Mouse (Mus musculus) heart, postnatal 25 days (tissue): ENCODE data around the gene Rab20. TPM values are rescaled to one million over a fixed set of nuclear protein-coding genes. Genes with fewer than 3 reads are reported as not detected.
A peak's percentile ranks its signal among the peaks of the same experiment; 100 is the strongest.

Source experiments
- DNase-seq: peaks from one replicate; pipeline ENCODE4 v3.0.0; 2022; ENCODE audit warnings: low spot score
- intact Hi-C: fragments of 180-260 bp; cut with DNase I; formaldehyde crosslinking; loops from one replicate; pipeline ENCODE4 v1.15.1; 2025
- total RNA-seq, 2 experiments: library from RNA; stranded (reverse); gene quantifications; 2 replicates each; pipeline ENCODE4 v1.2.3; 2021

Gene Rab20
- total RNA-seq, 2 experiments from 2014 or later = 24.3 to 27.3 TPM

DNA sequence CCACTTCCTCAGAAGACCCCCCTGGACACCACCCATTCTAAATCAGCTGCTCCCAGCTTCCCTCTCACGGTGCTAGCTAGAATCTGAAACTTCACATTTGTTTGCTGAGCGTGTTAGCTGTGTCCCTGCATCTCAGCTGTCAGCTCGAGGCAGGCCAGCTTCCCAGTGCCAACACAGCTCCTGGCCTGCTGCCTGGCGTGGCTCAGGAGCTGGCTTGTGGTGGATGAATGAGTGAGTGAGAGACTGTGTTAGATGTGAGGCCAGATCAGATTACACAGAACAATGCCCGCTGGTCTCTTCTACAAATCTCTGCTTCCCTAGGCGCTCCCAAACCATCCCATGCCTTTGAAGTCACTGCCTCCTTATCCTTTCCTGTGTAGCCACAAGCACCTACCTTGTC is 59.3 kb downstream of the Rab20 start:
- DNase-seq = no peak
- intact Hi-C loops = no loop called here

DNA sequence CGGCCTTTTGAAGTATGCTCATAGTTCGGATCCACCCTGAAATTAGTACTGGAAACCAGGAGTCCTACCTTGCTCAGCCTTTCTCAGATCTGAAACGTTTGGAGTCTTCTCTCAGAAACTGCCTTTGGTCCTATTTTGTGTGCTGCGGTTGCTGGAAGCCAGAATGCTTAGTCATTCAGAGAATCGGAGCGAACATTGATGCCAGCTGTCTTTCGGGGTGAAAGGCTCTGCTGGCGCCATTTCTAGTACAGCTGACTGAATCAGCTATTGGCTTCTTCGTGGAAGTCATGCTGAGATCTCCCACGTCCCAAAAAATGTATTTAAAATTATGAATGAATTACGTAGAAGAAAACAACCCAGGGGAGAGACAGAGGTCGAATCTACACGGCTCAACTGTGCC is 60.7 kb downstream of the Rab20 start:
- intact Hi-C loops = no loop called here
- no peak for DNase-seq

DNA sequence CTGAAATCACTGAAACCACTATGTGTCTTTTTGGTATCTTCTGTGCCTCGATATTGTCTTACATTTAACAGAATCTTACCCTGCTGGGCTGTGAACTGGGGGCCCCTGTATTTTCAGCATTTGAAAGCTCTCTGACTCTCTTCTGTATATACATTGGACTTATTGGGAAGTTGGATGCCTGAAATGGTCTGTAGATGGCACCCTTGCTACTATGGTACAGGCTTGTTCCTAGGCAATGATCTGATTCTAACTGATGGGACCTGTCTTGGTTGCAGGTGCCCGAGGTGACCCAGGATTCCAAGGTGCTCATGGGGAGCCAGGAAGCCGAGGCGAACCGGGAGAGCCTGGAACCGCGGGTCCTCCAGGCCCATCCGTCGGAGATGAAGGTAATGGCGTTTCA is 63.4 kb downstream of the Rab20 start:
- intact Hi-C loops = no loop called here

DNA sequence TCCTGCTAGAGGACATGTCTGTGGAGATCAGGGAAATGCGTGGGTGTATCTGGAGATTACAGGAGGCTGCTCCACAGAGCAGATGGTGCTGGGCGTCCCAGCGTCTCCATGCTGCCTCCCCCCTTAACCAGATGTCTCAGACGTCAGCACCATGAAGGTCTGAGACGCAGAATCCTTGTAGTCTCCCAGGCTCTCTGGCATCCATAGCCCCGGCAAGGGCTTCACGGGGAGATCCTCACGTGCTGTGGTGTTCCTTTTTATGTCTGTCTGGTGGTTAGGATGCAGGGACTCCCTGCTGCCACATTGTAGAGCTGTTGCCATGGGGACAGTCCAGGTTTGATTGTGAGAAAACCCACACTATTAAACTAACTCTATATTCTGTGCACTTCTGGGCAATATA is 64.2 kb downstream of the Rab20 start:
- intact Hi-C loops = no loop called here
- DNase-seq = no peak

More for the DNA sequence above, 63.4 kb downstream of the Rab20 start:
- no peak for DNase-seq

DNA sequence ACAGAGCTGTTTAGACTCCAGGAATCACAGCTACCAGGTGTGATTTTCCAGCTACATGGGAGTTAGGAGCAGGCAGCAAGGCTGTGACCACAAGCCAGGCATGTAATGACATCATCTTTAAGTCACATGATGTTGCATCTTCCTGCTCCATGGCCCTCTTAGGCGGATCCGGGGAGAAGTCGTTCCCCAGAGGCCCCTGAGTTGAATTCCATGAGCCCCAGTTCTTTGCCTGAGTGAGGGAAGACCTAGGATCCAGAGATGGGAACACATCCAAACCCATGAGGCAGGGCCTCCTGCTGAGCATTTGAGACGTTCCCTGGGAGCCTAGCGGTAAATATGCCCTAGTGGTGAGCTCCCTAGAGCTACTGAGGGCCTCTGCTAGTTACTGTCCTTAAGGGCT is 66.1 kb downstream of the Rab20 start:
- intact Hi-C loops = no loop called here
- no peak for DNase-seq

DNA sequence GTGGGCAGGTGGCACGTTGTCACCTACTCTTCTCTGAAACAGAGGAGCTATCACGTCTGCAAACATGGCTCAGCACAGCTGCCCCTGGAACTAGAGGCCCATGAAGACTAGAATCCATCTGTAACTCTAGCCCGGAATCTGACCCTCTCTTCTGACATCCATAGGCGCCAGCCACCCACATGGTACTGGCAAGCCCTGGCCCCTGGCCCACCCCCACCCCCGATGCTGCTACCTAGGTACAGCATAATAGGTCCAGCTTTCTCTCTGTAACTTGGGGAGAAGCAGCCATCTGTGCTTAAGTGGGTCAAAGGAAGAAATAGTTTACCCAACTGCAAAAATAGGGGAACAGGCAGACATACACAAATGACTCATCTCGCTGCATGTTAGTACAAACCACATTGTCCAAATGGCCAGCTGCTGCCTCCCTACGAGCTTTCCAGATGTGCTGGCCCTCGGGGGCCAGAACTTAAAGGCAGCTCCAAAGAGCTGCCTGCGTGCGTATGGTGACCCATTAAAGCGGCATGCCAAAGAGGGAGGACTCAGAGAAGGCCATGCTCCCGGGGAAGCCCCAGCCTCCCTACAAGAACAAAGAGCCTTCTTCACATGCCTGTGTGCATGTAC is 66.9 kb downstream of the Rab20 start:
- intact Hi-C loops = no loop called here
- peak; percentile 59 for DNase-seq

DNA sequence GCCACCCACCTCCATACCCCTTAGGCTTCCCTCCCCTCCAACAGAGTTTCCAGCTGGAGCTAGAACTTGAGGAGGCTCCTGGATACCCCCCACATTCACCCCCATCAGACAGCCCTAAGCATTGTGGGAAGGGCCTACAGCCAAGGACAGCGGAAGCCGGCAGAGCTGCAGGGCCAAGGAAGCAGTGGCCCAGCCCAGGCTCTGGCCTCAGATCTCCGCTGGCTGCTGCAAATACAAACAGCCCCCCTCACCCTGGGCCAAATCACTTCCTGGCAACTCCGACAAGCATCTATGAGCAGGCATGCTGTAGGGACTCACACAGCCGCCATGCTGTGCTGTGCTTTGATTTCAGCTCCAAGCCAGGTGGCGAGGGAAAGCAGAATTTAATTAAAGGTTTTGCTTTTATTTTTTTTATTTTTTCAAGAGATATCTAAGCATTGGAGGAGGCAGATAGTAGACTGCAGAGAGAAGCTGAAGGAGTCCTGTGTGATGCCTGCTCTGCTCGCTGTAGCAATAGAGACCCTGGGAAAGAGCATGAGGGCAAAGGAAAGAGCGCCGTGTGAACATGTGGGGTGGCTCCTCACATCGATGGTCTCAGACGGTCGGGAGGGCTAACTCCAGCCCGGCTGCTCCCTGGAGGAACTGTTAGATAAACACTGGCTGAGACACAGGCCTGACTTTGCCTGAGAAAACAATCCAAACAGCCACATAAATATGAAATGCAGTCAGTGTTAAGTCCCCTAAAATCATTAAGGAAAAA is 72.6 kb downstream of the Rab20 start:
- intact Hi-C loops = no loop called here
- DNase-seq = peak; percentile 76

DNA sequence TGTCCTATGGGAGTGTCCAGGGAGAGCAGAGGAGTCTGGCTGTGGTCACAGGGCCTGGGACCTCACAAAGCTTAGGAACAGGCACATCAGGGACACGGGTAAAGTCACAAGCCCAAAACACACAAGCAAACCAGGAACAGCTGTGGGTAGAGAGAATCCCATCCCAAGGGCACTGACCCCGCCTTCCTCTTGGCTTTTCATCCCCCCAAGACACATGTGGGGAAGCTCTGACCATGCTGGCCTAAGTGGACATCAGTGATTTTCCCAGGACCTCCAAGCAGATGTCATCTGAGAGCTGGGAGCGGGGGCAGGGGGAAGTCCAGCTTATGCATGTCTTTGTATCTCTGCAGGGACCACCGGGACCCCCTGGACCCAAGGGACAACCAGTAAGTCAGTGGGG is 73.9 kb downstream of the Rab20 start:
- DNase-seq = no peak
- intact Hi-C loops = no loop called here

DNA sequence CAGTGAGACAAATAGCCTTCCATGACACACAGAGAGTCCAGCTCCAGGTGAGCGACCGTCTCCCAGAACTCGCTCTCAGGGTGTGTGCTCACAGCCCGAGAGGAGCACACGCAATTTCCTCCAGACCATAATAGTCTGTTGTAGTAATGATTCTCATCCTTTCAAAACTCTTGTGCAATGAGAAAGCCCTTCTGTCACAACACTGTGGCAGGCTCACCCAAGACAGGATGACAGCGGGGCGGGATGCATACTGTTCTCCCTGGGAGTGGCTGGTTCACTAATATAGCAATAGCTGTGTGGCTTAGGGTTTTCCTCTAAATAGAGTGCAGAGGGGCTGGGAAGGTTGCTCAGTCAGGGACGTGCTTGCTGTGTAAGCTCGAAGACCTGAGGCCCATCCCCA is 74.7 kb downstream of the Rab20 start:
- intact Hi-C loops = no loop called here
- DNase-seq = no peak

Other genes starting within 250 kb of the Rab20 start
- gene Col4a2, start 165.9 kb downstream of the Rab20 start, total RNA-seq = 100 to 1,000 TPM; 292 to 338 TPM
- gene Col4a1, start 165.9 kb downstream of the Rab20 start, total RNA-seq = 100 to 1,000 TPM; 537 to 622 TPM
- gene Naxd, start 18.8 kb upstream of the Rab20 start, total RNA-seq = 10 to 100 TPM; 32.7 to 36.8 TPM
- 10 to 100 TPM; 43.5 to 48.1 TPM for gene Cars2, start 72.1 kb upstream of the Rab20 start, total RNA-seq
- gene Ing1, start 76.9 kb upstream of the Rab20 start, total RNA-seq = 10 to 100 TPM; 22.7 TPM
- 10 to 100 TPM; 24.4 to 25.4 TPM for gene Ankrd10, start 157.0 kb upstream of the Rab20 start, total RNA-seq
- not detected for gene 1700016D06Rik, start 222.4 kb upstream of the Rab20 start, total RNA-seq
- 100 to 1,000 TPM; 153 to 155 TPM for gene Arhgef7, start 249.0 kb upstream of the Rab20 start, total RNA-seq